Mouse (Mus musculus) forebrain, embryonic 13.5 days (tissue): ENCODE data around the gene Gpld1. TPM values are rescaled to one million over a fixed set of nuclear protein-coding genes. Genes with fewer than 3 reads are reported as not detected.

Source experiments
- ATAC-seq: fragments of 200-750 bp; cut with Nextera tagmentation; 2 replicates; pipeline ENCODE4 v1.8.0; 2017
- H3K27ac ChIP-seq: fragments of 300-500 bp; sonication (generic); 2 replicates; pipeline ENCODE4 v1.5.1; 2015; ENCODE audit warnings: inconsistent platforms, mild to moderate bottlenecking, moderate library complexity
- H3K27me3 ChIP-seq: fragments of 300-500 bp; sonication (generic); 2 replicates; pipeline ENCODE4 v1.6.1; 2015; ENCODE audit warnings: mild to moderate bottlenecking, inconsistent platforms
- H3K36me3 ChIP-seq: fragments of 300-500 bp; sonication (generic); 2 replicates; pipeline ENCODE4 v1.6.1; 2015; ENCODE audit warnings: mild to moderate bottlenecking, inconsistent platforms; ENCODE audit not compliant: poor library complexity, severe bottlenecking
- H3K4me1 ChIP-seq: fragments of 300-500 bp; sonication (generic); 2 replicates; pipeline ENCODE4 v1.6.1; 2015; ENCODE audit warnings: inconsistent platforms
- H3K4me2 ChIP-seq: fragments of 300-500 bp; sonication (generic); 2 replicates; pipeline ENCODE4 v1.6.1; 2015; ENCODE audit warnings: inconsistent platforms, mild to moderate bottlenecking, moderate library complexity
- H3K4me3 ChIP-seq: fragments of 300-500 bp; sonication (generic); 2 replicates; pipeline ENCODE4 v1.5.1; 2015; ENCODE audit warnings: mild to moderate bottlenecking, inconsistent platforms
- H3K9ac ChIP-seq: fragments of 300-500 bp; sonication (generic); 2 replicates; pipeline ENCODE4 v1.6.1; 2015; ENCODE audit warnings: mild to moderate bottlenecking, inconsistent platforms
- H3K9me3 ChIP-seq: fragments of 300-500 bp; sonication (generic); replicated peaks from 2 replicates; pipeline ENCODE4 v1.6.1; 2016; ENCODE audit warnings: inconsistent platforms
- WGBS: fragments of 180-500 bp; shearing (Covaris S2); methylation state at CpG from one replicate; pipeline ENCODE4 v1.1.7; 2015; 5-methylcytosine and 5-hydroxymethylcytosine counted together
- polyA plus RNA-seq: library from polyadenylated mRNA; unstranded; fragments of >200 nt; fragmentation: Nextera tagmentation; extraction: Ambion mirVana; gene quantifications from 2 replicates; pipeline ENCODE4 v1.2.1, GENCODE M21; 2015

Gene Gpld1
- polyA plus RNA-seq, 1 experiment from 2014 or later: 0.27 TPM

GRCm38 (mm10) chr13:24923991-24924390, 19.0 kb upstream of the Gpld1 start:
- ATAC-seq: no peak
- Histone ChIP-seq H3K4me1 (no peaks in the 10 kb centered on the region), H3K27ac (no peak overlapping the region), H3K4me3 (no peak overlapping the region), H3K36me3 (peaks cover 28% of the 10 kb centered on the region), H3K9me3 (no peaks in the 10 kb centered on the region), H3K27me3 (no peaks in the 10 kb centered on the region), H3K4me2 (no peak overlapping the region), H3K9ac (no peak overlapping the region)
- 92% methylated on average over 5 of the region's 5 CpGs for WGBS

DNA sequence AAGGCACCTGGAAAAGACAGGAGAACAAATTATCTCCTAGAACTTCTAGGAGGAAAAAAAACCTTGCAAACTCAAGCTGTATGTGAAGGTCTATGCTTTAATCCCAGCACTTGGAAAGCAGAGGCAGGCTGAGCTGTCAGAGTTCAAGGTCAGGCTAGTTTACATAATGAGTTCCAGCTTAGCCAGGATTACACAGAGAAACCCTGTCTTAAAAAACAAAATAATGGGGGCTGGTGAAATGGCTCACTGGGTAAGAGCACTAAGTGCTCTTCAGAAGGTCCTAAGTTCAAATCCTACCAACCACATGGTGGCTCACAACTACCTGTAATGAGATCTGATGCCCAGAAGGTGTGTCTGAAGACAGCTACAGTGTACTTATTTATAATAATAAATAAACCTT, 12.4 kb upstream of the Gpld1 start:
- no peaks in the 10 kb centered on the region for H3K4me1 ChIP-seq
- no peak overlapping the region for H3K4me3 ChIP-seq
- no peak for ATAC-seq
- H3K36me3 ChIP-seq: peaks cover 4% of the 10 kb centered on the region; the same call in 1 of the 2 replicates
- H3K9ac ChIP-seq: no peak overlapping the region
- no peaks in the 10 kb centered on the region for H3K27me3 ChIP-seq
- H3K27ac ChIP-seq: no peak overlapping the region
- H3K9me3 ChIP-seq: no peaks in the 10 kb centered on the region
- H3K4me2 ChIP-seq: no peak overlapping the region

DNA sequence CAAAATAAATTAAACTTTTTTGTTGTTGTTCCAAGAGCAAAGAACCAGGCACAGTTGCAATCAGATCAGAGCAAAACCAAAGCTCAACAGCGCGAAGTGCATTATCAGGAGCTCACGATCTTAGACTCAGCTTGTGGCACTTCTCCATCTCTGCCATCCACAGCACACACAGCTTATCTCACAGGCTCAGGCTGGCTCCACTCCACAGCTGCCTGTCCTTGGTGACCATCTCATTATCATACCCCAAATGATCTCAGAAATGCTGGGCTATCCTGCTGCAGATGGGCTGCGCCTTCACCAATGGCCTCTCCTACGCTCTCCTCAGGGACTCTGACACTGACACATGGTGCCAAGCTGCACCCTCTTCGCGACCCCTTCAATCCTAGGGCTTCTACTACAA, 9.8 kb upstream of the Gpld1 start:
- WGBS: 97% methylated on average over 7 of the region's 7 CpGs
- ATAC-seq: no peak

GRCm38 (mm10) chr13:24936772-24937107, 6.2 kb upstream of the Gpld1 start:
- H3K4me3 ChIP-seq: peak overlapping the region; percentile 89
- no peaks in the 10 kb centered on the region for H3K36me3 ChIP-seq
- no peaks in the 10 kb centered on the region for H3K9me3 ChIP-seq
- H3K4me1 ChIP-seq: peaks cover 19% of the 10 kb centered on the region
- no peak; the same call in 1 of the 2 replicates for ATAC-seq
- peak overlapping the region; percentile 84 for H3K4me2 ChIP-seq
- H3K9ac ChIP-seq: peak overlapping the region; percentile 92
- H3K27me3 ChIP-seq: no peaks in the 10 kb centered on the region
- no peak overlapping the region for H3K27ac ChIP-seq
- WGBS: 44% methylated on average over 5 of the region's 5 CpGs

More for the DNA sequence above, 9.8 kb upstream of the Gpld1 start:
- Histone ChIP-seq H3K9ac (no peak overlapping the region), H3K36me3 (no peaks in the 10 kb centered on the region), H3K27ac (no peak overlapping the region), H3K4me1 (peaks cover 15% of the 10 kb centered on the region), H3K27me3 (no peaks in the 10 kb centered on the region), H3K4me2 (no peak overlapping the region), H3K9me3 (no peaks in the 10 kb centered on the region), H3K4me3 (no peak overlapping the region)

GRCm38 (mm10) chr13:24937108-24937838, 5.7 kb upstream of the Gpld1 start, which contains the start of gene Aldh5a1:
Gene Aldh5a1, minus strand, starts transcription at chr13:24937661.
- Histone ChIP-seq H3K4me3 (peak within 1 kb of the TSS; percentile 89), H3K27me3 (0 out of 2 replicates have a peak, but pooled peaks cover 3% of the 10 kb centered on the region), H3K9me3 (no peaks in the 10 kb centered on the region), H3K4me2 (peak within 1 kb of the TSS; percentile 84), H3K4me1 (peaks cover 21% of the 10 kb centered on the region), H3K36me3 (no peaks in the 10 kb centered on the region), H3K27ac (peak within 1 kb of the TSS; percentile 57; the same call in 1 of the 2 replicates), H3K9ac (peak within 1 kb of the TSS; percentile 92)
- under 1% methylated on average over 75 of the region's 75 CpGs for WGBS
- peak; percentile 89 for ATAC-seq

DNA sequence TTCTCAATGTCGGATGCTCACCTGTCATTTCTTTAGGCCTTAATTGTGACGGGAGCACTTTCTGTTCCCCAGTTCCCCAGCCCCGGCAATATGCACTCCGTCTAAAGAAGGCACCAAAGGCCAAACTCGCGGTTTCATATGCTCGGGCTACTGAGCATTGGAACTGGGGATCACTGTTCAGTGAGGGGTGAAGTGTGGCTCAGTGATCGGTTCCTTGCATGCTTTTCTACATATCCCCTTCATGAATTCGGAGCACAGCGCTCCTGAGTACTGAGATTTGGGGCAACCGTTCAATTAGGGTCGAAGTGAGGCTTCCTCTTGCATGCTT, 5.1 kb upstream of the Gpld1 start:
- Histone ChIP-seq H3K36me3 (no peaks in the 10 kb centered on the region), H3K4me3 (peak overlapping the region; percentile 89), H3K9ac (peak overlapping the region; percentile 92), H3K27ac (no peak overlapping the region), H3K9me3 (no peaks in the 10 kb centered on the region), H3K4me1 (peaks cover 26% of the 10 kb centered on the region), H3K27me3 (0 out of 2 replicates have a peak, but pooled peaks cover 3% of the 10 kb centered on the region), H3K4me2 (peak overlapping the region; percentile 84)
- WGBS: 16% methylated on average over 12 of the region's 12 CpGs
- peak; percentile 46 for ATAC-seq

DNA sequence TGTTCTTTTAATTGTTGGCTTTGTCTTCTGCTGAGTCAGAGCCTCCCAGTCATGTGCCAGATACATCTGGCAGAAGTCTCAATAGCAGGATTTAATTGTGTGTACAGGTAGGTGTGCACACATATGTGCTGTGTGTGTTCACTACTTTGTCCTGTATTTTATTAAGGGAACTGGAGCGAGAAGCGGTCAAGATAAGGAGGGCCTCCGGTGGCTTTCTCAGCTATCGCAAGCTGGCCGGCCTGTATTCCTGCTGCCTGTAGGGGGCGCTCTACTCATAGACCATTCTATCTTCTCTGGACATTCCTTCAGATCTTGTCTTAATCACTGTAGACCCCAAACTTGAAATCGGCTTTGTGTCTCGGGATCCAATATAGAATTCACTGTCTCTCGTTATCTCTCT, 4.3 kb upstream of the Gpld1 start:
- H3K36me3 ChIP-seq: no peaks in the 10 kb centered on the region
- H3K4me1 ChIP-seq: peaks cover 27% of the 10 kb centered on the region
- ATAC-seq: no peak
- no peak overlapping the region for H3K4me2 ChIP-seq
- H3K27me3 ChIP-seq: 0 out of 2 replicates have a peak, but pooled peaks cover 3% of the 10 kb centered on the region
- 34% methylated on average over 9 of the region's 9 CpGs for WGBS
- H3K4me3 ChIP-seq: no peak overlapping the region
- H3K9me3 ChIP-seq: no peaks in the 10 kb centered on the region
- no peak overlapping the region for H3K27ac ChIP-seq
- no peak overlapping the region for H3K9ac ChIP-seq

DNA sequence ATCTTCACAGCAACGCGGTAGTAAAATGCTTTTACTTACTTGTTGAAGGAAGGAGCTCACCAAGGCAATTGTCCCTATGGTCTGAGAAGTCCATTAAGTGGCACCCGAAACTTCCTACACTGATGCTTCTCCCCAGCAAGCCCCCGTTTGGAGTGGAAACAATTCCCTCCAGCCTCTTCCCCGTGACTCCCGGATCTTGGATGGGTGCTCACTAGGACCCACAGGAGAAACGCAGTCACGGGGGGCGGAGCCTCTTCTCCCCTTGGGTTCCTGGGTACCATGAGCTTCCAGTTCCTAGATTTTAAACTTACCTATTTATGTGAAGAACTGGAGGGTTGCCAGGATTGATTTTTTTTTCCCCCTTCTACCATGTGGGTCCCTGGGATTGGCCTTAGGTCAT, 3.5 kb upstream of the Gpld1 start:
- Histone ChIP-seq H3K4me2 (no peak overlapping the region), H3K9me3 (no peaks in the 10 kb centered on the region), H3K36me3 (no peaks in the 10 kb centered on the region), H3K27ac (no peak overlapping the region), H3K4me1 (peaks cover 27% of the 10 kb centered on the region), H3K9ac (no peak overlapping the region), H3K27me3 (0 out of 2 replicates have a peak, but pooled peaks cover 3% of the 10 kb centered on the region), H3K4me3 (no peak overlapping the region)
- 89% methylated on average over 9 of the region's 9 CpGs for whole genome bisulfite sequencing
- ATAC-seq: no peak

- Histone ChIP-seq H3K4me2 (no peak overlapping the region), H3K4me1 (peaks cover 11% of the 10 kb centered on the region), H3K9ac (no peak overlapping the region), H3K9me3 (no peaks in the 10 kb centered on the region), H3K27me3 (0 out of 2 replicates have a peak, but pooled peaks cover 3% of the 10 kb centered on the region), H3K4me3 (no peak overlapping the region), H3K36me3 (no peaks in the 10 kb centered on the region), H3K27ac (no peak overlapping the region)
- ATAC-seq: no peak
- 86% methylated on average over 8 of the region's 8 CpGs for WGBS
These were observed 351 bp downstream of the Gpld1 start for GRCm38 (mm10) chr13:24943303-24943702.

GRCm38 (mm10) chr13:24945567-24945966, 2.6 kb downstream of the Gpld1 start:
- H3K4me2 ChIP-seq: no peak overlapping the region
- 0 out of 2 replicates have a peak, but pooled peaks cover 3% of the 10 kb centered on the region for H3K27me3 ChIP-seq
- H3K9ac ChIP-seq: no peak overlapping the region
- no peaks in the 10 kb centered on the region for H3K9me3 ChIP-seq
- no peak overlapping the region for H3K27ac ChIP-seq
- no peak overlapping the region for H3K4me3 ChIP-seq
- ATAC-seq: no peak
- H3K4me1 ChIP-seq: 0 out of 2 replicates have a peak, but pooled peaks cover 8% of the 10 kb centered on the region
- H3K36me3 ChIP-seq: no peaks in the 10 kb centered on the region
- WGBS: 18% methylated on average over 4 of the region's 4 CpGs

- no peaks in the 10 kb centered on the region for H3K27me3 ChIP-seq
- H3K36me3 ChIP-seq: no peaks in the 10 kb centered on the region
- H3K4me3 ChIP-seq: no peak overlapping the region
- H3K9ac ChIP-seq: no peak overlapping the region
- no peak overlapping the region for H3K27ac ChIP-seq
- no peaks in the 10 kb centered on the region for H3K9me3 ChIP-seq
- 0 out of 2 replicates have a peak, but pooled peaks cover 7% of the 10 kb centered on the region for H3K4me1 ChIP-seq
- ATAC-seq: no peak
- H3K4me2 ChIP-seq: no peak overlapping the region
- WGBS: 91% methylated on average over 5 of the region's 5 CpGs
These were observed 4.2 kb downstream of the Gpld1 start for GRCm38 (mm10) chr13:24947158-24947557.

DNA sequence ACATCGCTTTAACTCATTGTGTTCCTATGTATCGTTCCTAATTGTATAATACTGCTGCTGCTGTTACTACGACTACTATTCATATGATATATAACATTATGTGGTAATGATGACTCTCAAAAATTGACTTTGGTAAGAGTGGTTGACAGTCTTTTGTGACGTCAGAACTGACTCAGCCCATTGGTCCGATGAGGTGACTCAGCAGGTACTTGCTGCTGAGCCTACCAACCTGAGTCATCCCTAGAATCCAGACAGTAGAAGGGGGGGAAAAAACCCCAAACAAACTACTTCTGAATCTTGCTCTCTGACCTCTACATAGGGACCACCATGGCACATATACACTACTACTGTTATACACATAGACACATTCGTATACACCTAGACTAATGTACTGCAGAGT, 5.9 kb downstream of the Gpld1 start:
- ATAC-seq: no peak
- WGBS: 91% methylated on average over 6 of the region's 6 CpGs
- Histone ChIP-seq H3K4me1 (no peaks in the 10 kb centered on the region), H3K36me3 (no peaks in the 10 kb centered on the region), H3K4me3 (no peak overlapping the region), H3K9me3 (no peaks in the 10 kb centered on the region), H3K9ac (no peak overlapping the region), H3K4me2 (no peak overlapping the region), H3K27me3 (no peaks in the 10 kb centered on the region), H3K27ac (no peak overlapping the region)

DNA sequence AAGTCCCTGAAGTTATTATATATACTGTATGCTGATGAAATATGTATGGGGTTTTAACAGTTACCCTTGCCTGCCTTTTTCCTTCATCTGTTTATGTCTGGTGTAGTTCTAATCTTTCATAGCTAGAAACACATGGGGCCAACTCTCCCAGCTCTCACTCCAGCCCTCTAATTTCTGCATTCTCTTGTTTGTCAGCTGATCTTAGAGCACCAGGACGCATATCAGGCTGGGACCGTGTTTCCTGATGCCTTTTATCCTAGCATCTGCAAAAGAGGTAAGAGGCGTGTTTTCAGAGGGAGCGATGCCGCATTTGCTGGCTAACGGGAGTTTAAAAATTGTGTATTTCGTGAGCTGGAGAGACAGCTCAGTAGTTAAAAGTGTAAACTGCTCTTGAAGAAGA, 9.7 kb downstream of the Gpld1 start:
- Histone ChIP-seq H3K9ac (no peak overlapping the region), H3K36me3 (no peaks in the 10 kb centered on the region), H3K4me1 (no peaks in the 10 kb centered on the region), H3K27me3 (no peaks in the 10 kb centered on the region), H3K4me3 (no peak overlapping the region), H3K4me2 (no peak overlapping the region), H3K9me3 (no peaks in the 10 kb centered on the region), H3K27ac (no peak overlapping the region)
- WGBS: 84% methylated on average over 7 of the region's 7 CpGs
- no peak for ATAC-seq
